Mouse (Mus musculus) liver, embryonic 13.5 days (tissue): ENCODE measurements around the gene Chga. TPM values are rescaled to one million over a fixed set of nuclear protein-coding genes. Genes with fewer than 3 reads are reported as not detected.

Source experiments
- ATAC-seq: fragments of 200-750 bp; cut with Nextera tagmentation; 2 replicates; pipeline ENCODE4 v1.8.0; 2017; ENCODE audit warnings: low read depth, mild to moderate bottlenecking, moderate number of reproducible peaks, moderate library complexity
- DNase-seq: peaks from one replicate; pipeline ENCODE4 v3.0.0; 2022
- H3K27ac ChIP-seq: fragments of 300-500 bp; sonication (generic); 2 replicates; pipeline ENCODE4 v1.5.1; 2015; ENCODE audit warnings: moderate library complexity, mild to moderate bottlenecking, inconsistent platforms
- H3K27me3 ChIP-seq: fragments of 300-500 bp; sonication (generic); 2 replicates; pipeline ENCODE4 v1.6.1; 2015; ENCODE audit warnings: mild to moderate bottlenecking, inconsistent platforms
- H3K36me3 ChIP-seq: fragments of 300-500 bp; sonication (generic); 2 replicates; pipeline ENCODE4 v1.6.1; 2015; ENCODE audit warnings: mild to moderate bottlenecking, inconsistent platforms
- H3K4me1 ChIP-seq: fragments of 300-500 bp; sonication (generic); replicated peaks from 2 replicates; pipeline ENCODE4 v1.6.1; 2015; ENCODE audit warnings: inconsistent platforms
- H3K4me2 ChIP-seq: fragments of 300-500 bp; sonication (generic); 2 replicates; pipeline ENCODE4 v1.6.1; 2015; ENCODE audit warnings: inconsistent platforms, mild to moderate bottlenecking, moderate library complexity
- H3K4me3 ChIP-seq: fragments of 300-500 bp; sonication (generic); replicated peaks from 2 replicates; pipeline ENCODE4 v1.5.1; 2015; ENCODE audit warnings: mild to moderate bottlenecking, inconsistent platforms
- H3K9ac ChIP-seq: fragments of 300-500 bp; sonication (generic); 2 replicates; pipeline ENCODE4 v1.6.1; 2015; ENCODE audit warnings: mild to moderate bottlenecking, inconsistent platforms
- H3K9me3 ChIP-seq: fragments of 300-500 bp; sonication (generic); replicated peaks from 2 replicates; pipeline ENCODE4 v1.6.1; 2016; ENCODE audit warnings: inconsistent platforms
- WGBS: fragments of 180-500 bp; shearing (Covaris S2); methylation state at CpG from one replicate; pipeline ENCODE4 v1.1.7; 2015; ENCODE audit not compliant: insufficient replicate concordance; 5-methylcytosine and 5-hydroxymethylcytosine counted together
- polyA plus RNA-seq: library from polyadenylated mRNA; unstranded; fragments of >200 nt; fragmentation: Nextera tagmentation; extraction: Ambion mirVana; gene quantifications from 2 replicates; pipeline ENCODE4 v1.2.1, GENCODE M21; 2015

Gene Chga
- polyA plus RNA-seq, result 1.3 and 1.7 TPM in 2 replicates

GRCm38 (mm10) chr12:102554721-102555516, at the start of gene Chga:
Gene Chga, plus strand, starts transcription at chr12:102554969.
- Histone ChIP-seq H3K4me2 (peak within 1 kb of the TSS; percentile 38), H3K4me1 (peaks cover 22% of the 10 kb centered on the region), H3K27ac (no peak within 1 kb of the TSS), H3K27me3 (peaks cover 42% of the 10 kb centered on the region), H3K36me3 (no peaks in the 10 kb centered on the region), H3K9me3 (no peaks in the 10 kb centered on the region), H3K9ac (no peak within 1 kb of the TSS), H3K4me3 (peak within 1 kb of the TSS; percentile 36; the same call in 1 of the 2 replicates)
- 3% methylated on average over 47 of the region's 48 CpGs for WGBS
- DNase-seq (peak; percentile 50), ATAC-seq (no peak)

GRCm38 (mm10) chr12:102505131-102505713, 49.5 kb upstream of the Chga start:
- ATAC-seq, result no peak

GRCm38 (mm10) chr12:102505949-102506348, 48.8 kb upstream of the Chga start:
- peak; percentile 53; the same call in 1 of the 2 replicates for ATAC-seq
- WGBS, result 47% methylated on average over 7 of the region's 7 CpGs

More at GRCm38 (mm10) chr12:102505131-102505713, 49.5 kb upstream of the Chga start:
- no peak overlapping the region for H3K4me3 ChIP-seq
- H3K4me2 ChIP-seq, result no peak overlapping the region
- H3K9ac ChIP-seq, result no peak overlapping the region
- no peaks in the 10 kb centered on the region for H3K36me3 ChIP-seq
- no peak for DNase-seq
- H3K27me3 ChIP-seq, result no peaks in the 10 kb centered on the region
- no peaks in the 10 kb centered on the region for H3K9me3 ChIP-seq
- peaks cover 17% of the 10 kb centered on the region; the same call in 1 of the 2 replicates for H3K4me1 ChIP-seq
- 55% methylated on average over 9 of the region's 9 CpGs for WGBS
- H3K27ac ChIP-seq, result no peak overlapping the region

GRCm38 (mm10) chr12:102511363-102511762, 43.4 kb upstream of the Chga start:
- no peaks in the 10 kb centered on the region for H3K36me3 ChIP-seq
- DNase-seq (no peak), ATAC-seq (no peak)
- no peaks in the 10 kb centered on the region for H3K9me3 ChIP-seq
- no peaks in the 10 kb centered on the region for H3K27me3 ChIP-seq
- H3K27ac ChIP-seq, result no peak overlapping the region
- H3K4me1 ChIP-seq, result 0 out of 2 replicates have a peak, but pooled peaks cover 2% of the 10 kb centered on the region
- no peak overlapping the region for H3K9ac ChIP-seq
- 47% methylated on average over 3 of the region's 3 CpGs for WGBS
- no peak overlapping the region for H3K4me3 ChIP-seq
- H3K4me2 ChIP-seq, result no peak overlapping the region

More at GRCm38 (mm10) chr12:102505949-102506348, 48.8 kb upstream of the Chga start:
- no peaks in the 10 kb centered on the region for H3K9me3 ChIP-seq
- H3K4me1 ChIP-seq, result peaks cover 17% of the 10 kb centered on the region; the same call in 1 of the 2 replicates
- no peak overlapping the region for H3K9ac ChIP-seq
- DNase-seq, result no peak
- H3K4me3 ChIP-seq, result no peak overlapping the region
- no peaks in the 10 kb centered on the region for H3K27me3 ChIP-seq
- no peak overlapping the region for H3K27ac ChIP-seq
- H3K4me2 ChIP-seq, result no peak overlapping the region
- H3K36me3 ChIP-seq, result no peaks in the 10 kb centered on the region

GRCm38 (mm10) chr12:102514151-102514550, 40.6 kb upstream of the Chga start:
- Histone ChIP-seq H3K36me3 (no peaks in the 10 kb centered on the region), H3K9ac (no peak overlapping the region)

GRCm38 (mm10) chr12:102514751-102515150, 40.0 kb upstream of the Chga start:
- WGBS, result 77% methylated on average over 6 of the region's 6 CpGs

More at GRCm38 (mm10) chr12:102514151-102514550, 40.6 kb upstream of the Chga start:
- H3K4me2 ChIP-seq, result no peak overlapping the region
- no peaks in the 10 kb centered on the region for H3K9me3 ChIP-seq
- H3K4me1 ChIP-seq, result no peaks in the 10 kb centered on the region
- ATAC-seq (no peak), DNase-seq (no peak)
- no peak overlapping the region for H3K27ac ChIP-seq
- H3K27me3 ChIP-seq, result no peaks in the 10 kb centered on the region
- no peak overlapping the region for H3K4me3 ChIP-seq
- 71% methylated on average over 6 of the region's 6 CpGs for WGBS

GRCm38 (mm10) chr12:102516151-102516550, 38.6 kb upstream of the Chga start:
- 61% methylated on average over 4 of the region's 4 CpGs for WGBS
- Histone ChIP-seq H3K9ac (no peak overlapping the region), H3K4me3 (no peak overlapping the region), H3K27ac (no peak overlapping the region), H3K27me3 (no peaks in the 10 kb centered on the region), H3K4me2 (no peak overlapping the region), H3K36me3 (no peaks in the 10 kb centered on the region), H3K4me1 (no peaks in the 10 kb centered on the region), H3K9me3 (no peaks in the 10 kb centered on the region)
- no peak for ATAC-seq
- DNase-seq, result no peak

More at GRCm38 (mm10) chr12:102514751-102515150, 40.0 kb upstream of the Chga start:
- DNase-seq, result no peak
- no peaks in the 10 kb centered on the region for H3K36me3 ChIP-seq
- no peaks in the 10 kb centered on the region for H3K27me3 ChIP-seq
- no peak for ATAC-seq
- H3K4me3 ChIP-seq, result no peak overlapping the region
- H3K9ac ChIP-seq, result no peak overlapping the region
- H3K27ac ChIP-seq, result no peak overlapping the region
- H3K4me1 ChIP-seq, result no peaks in the 10 kb centered on the region
- H3K9me3 ChIP-seq, result no peaks in the 10 kb centered on the region
- H3K4me2 ChIP-seq, result no peak overlapping the region

- ATAC-seq (no peak), DNase-seq (no peak)
- no peaks in the 10 kb centered on the region for H3K27me3 ChIP-seq
- WGBS, result 42% methylated on average over 13 of the region's 13 CpGs
- no peak overlapping the region for H3K27ac ChIP-seq
- no peaks in the 10 kb centered on the region; the same call in 1 of the 2 replicates for H3K4me1 ChIP-seq
- no peak overlapping the region for H3K4me3 ChIP-seq
- H3K9ac ChIP-seq, result no peak overlapping the region
- H3K36me3 ChIP-seq, result no peaks in the 10 kb centered on the region
- no peak overlapping the region for H3K4me2 ChIP-seq
- no peaks in the 10 kb centered on the region for H3K9me3 ChIP-seq
These were observed 37.1 kb upstream of the Chga start for GRCm38 (mm10) chr12:102517647-102518046.

GRCm38 (mm10) chr12:102519929-102520720, 34.6 kb upstream of the Chga start:
- no peak overlapping the region for H3K27ac ChIP-seq
- WGBS, result 68% methylated on average over 12 of the region's 12 CpGs
- no peaks in the 10 kb centered on the region for H3K9me3 ChIP-seq
- H3K9ac ChIP-seq, result no peak overlapping the region
- DNase-seq, result no peak
- ATAC-seq, result no peak
- H3K4me3 ChIP-seq, result no peak overlapping the region
- no peaks in the 10 kb centered on the region for H3K36me3 ChIP-seq
- no peak overlapping the region for H3K4me2 ChIP-seq
- no peaks in the 10 kb centered on the region; the same call in 1 of the 2 replicates for H3K4me1 ChIP-seq
- H3K27me3 ChIP-seq, result no peaks in the 10 kb centered on the region

GRCm38 (mm10) chr12:102521777-102522319, 32.9 kb upstream of the Chga start:
- no peaks in the 10 kb centered on the region; the same call in 1 of the 2 replicates for H3K4me1 ChIP-seq
- no peak overlapping the region for H3K4me2 ChIP-seq
- DNase-seq (no peak), ATAC-seq (no peak)
- H3K27ac ChIP-seq, result no peak overlapping the region
- H3K9ac ChIP-seq, result no peak overlapping the region
- no peaks in the 10 kb centered on the region for H3K36me3 ChIP-seq
- no peaks in the 10 kb centered on the region for H3K27me3 ChIP-seq
- no peak overlapping the region for H3K4me3 ChIP-seq
- WGBS, result 55% methylated on average over 13 of the region's 13 CpGs
- H3K9me3 ChIP-seq, result no peaks in the 10 kb centered on the region

GRCm38 (mm10) chr12:102524216-102524615, 30.6 kb upstream of the Chga start:
- Histone ChIP-seq H3K27ac (no peak overlapping the region), H3K9ac (no peak overlapping the region), H3K9me3 (no peaks in the 10 kb centered on the region), H3K4me3 (no peak overlapping the region), H3K36me3 (no peaks in the 10 kb centered on the region), H3K27me3 (no peaks in the 10 kb centered on the region), H3K4me2 (no peak overlapping the region), H3K4me1 (peaks cover 11% of the 10 kb centered on the region; the same call in 1 of the 2 replicates)
- WGBS, result 24% methylated on average over 3 of the region's 3 CpGs
- no peak for DNase-seq
- ATAC-seq, result no peak
